Mouse (Mus musculus) lung, adult 2 months (tissue): ENCODE data around the gene Gp1bb.

Experiments
- CTCF ChIP-seq: fragments of 200-500 bp; IDR thresholded peaks from 2 replicates; pipeline ENCODE4 v1.5.1; 2011; ENCODE audit warnings: mild to moderate bottlenecking, low read length, control low read depth; ENCODE audit not compliant: insufficient read depth
- POLR2A ChIP-seq: fragments of 200-500 bp; IDR thresholded peaks from 2 replicates; pipeline ENCODE4 v1.6.1; 2011; ENCODE audit warnings: low read depth, mild to moderate bottlenecking, control low read depth, low read length, borderline replicate concordance; ENCODE audit errors: extremely low read depth

DNA sequence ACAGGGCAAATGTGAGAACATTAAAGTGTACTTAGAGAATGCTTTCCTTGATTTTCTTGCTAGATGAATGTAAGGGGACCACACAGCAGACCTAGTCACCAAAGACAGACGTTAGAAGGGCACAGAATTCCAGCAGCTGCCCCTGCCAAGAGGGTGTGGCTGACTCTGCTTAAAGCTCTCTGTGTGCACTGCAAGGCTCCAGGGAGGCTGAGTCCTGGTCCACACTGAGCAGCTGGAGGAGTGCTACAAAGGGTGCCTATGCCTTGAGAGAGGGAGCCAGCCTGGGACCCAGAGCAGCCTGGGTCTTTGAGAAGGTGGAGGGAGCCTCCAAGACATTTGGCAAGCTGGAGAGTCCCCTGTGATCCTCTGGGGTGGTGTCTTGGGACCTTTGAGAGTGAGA is 11.1 kb upstream of the Gp1bb start:
- TF ChIP-seq CTCF (no peak), POLR2A (no peak)
